Mouse (Mus musculus): Measurements from ENCODE around the gene Rpl34. TPM values are rescaled to one million over a fixed set of nuclear protein-coding genes. Genes with fewer than 3 reads are reported as not detected.

Gene Rpl34
- total RNA-seq, 4 experiments from 2014 or later: 314 to 367 (median 338) TPM

GRCm38 (mm10) chr3:130714775-130715568, 15.2 kb downstream of the Rpl34 start:
- DNase-seq (ENCODE audit: low spot score in 2 of 2): peak in 1 of 2 experiments; percentile 14

DNA sequence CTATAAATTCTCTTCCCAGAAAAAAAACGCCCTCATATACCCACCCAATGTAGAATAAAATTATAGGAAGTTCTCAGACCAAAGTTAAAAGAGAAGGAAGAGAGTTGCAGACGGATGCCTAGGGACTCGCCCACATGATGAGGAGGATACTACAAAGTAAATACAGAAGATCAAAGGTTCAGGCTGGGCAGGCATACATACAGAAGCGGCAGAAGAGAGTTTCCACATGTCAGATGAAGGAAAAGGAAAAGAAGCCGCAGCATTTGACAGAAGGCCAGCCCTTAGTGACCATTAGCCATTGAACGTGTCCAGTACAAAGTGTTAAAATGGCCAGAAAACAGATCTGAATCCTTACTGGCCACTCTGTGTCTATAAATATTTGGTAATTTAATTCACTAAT, 17.3 kb downstream of the Rpl34 start:
- no peak for DNase-seq (ENCODE audit: low spot score in 2 of 2)

GRCm38 (mm10) chr3:130710103-130710502, 20.1 kb downstream of the Rpl34 start:
- no peak for DNase-seq (ENCODE audit: low spot score in 2 of 2)

- DNase-seq (ENCODE audit: low spot score in 2 of 2): peak; percentile 93 to 94
Measured at GRCm38 (mm10) chr3:130708967-130709924, 21.0 kb downstream of the Rpl34 start, which contains the start of gene Ostc. Ostc (minus strand) TSS chr3:130709444.

DNA sequence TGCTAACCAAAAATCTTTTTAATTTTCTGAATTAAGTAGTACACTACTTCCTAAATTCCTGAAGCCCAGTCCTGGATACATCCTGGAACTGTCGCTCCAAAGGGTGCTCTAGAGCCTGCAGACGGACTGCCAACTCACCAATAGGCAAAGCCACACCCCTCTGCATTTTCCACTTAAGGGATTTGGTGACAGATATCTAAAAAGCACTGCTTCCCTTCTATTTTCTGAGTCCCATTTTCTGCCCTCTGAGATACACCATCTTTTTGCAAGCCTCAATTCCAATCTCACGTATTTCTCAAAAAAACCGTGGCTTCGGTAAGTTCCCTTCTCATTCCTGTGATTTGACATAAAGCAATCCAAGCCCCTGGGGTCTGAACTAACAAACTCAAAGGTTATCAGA, 21.7 kb downstream of the Rpl34 start:
- DNase-seq (ENCODE audit: low spot score in 2 of 2): no peak

GRCm38 (mm10) chr3:130702289-130702688, 27.9 kb downstream of the Rpl34 start:
- no peak for DNase-seq (ENCODE audit: low spot score in 2 of 2)

GRCm38 (mm10) chr3:130697622-130698021, 32.6 kb downstream of the Rpl34 start:
- DNase-seq (ENCODE audit: low spot score in 2 of 2): no peak

DNA sequence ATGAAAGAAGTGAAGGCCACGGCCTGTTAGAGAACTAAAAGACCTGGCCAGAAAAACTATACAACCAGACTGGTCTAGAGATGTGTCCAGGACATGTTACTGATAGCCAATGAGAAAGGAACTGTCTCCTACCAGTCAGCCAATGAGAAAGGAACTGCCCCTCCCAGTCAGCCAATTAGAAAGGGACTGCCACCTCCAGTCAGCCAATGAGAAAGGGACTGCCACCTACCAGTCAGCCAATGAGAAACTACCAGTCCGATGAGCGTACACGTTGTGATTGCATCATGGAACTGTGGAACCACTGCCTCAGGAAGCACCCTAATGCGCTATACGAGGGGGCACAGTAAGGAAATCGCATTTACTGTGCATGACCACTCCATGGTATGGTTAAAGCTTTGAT, 35.5 kb downstream of the Rpl34 start:
- no peak for DNase-seq (ENCODE audit: low spot score in 2 of 2)

DNA sequence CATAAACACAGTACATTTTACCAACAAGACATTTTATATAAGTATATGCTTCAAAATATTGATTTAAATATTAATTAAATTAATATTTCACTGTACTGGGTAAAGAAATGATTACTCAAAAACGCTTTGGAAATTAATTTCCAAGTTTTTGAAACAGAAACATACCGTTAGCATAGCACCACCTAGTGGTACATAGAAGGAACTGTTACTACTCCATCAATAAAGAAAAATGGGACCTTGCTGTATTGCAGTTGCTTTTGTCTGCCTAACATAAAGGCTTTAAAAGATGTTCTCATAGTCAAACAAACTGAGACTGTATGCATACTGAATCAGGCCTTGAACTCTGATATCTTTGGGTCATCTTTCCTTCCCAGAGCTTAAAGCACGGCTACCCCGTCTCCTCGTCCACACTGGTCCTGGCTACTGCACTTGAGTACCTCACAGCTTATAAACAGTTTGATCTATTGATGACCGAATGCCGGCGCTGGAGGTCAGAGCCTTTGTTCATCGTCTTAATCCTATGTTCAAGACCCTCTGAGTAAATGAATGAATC, 36.1 kb downstream of the Rpl34 start:
- no peak for DNase-seq (ENCODE audit: low spot score in 2 of 2)

DNA sequence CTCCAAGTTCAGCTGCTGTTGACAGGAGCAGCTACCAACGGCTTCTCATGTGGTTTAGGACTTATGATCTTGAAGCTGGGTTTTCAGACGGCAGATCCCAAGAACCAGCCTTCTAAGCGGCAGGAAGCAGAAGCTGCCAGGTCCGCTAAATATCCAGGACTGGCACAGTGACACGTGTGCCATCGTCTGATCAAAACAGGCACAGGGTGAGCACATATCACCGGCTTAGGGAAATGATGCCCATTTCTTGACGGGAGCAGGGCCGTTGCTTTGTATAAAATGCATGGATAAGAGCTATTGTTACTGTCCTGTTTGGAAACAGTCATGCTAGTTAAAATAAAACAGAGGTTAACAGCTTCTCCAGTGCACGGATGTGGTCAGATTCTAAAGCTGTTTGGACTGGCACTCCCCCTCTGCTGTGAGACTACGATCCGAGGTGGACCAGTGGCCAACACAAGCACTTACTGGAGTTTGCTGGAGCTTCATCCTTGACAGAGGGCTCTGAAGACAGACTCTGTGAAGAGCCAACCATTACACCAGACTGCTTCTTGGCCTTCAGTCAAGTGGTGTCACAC, 38.5 kb downstream of the Rpl34 start:
- DNase-seq (ENCODE audit: low spot score in 2 of 2): no peak

DNA sequence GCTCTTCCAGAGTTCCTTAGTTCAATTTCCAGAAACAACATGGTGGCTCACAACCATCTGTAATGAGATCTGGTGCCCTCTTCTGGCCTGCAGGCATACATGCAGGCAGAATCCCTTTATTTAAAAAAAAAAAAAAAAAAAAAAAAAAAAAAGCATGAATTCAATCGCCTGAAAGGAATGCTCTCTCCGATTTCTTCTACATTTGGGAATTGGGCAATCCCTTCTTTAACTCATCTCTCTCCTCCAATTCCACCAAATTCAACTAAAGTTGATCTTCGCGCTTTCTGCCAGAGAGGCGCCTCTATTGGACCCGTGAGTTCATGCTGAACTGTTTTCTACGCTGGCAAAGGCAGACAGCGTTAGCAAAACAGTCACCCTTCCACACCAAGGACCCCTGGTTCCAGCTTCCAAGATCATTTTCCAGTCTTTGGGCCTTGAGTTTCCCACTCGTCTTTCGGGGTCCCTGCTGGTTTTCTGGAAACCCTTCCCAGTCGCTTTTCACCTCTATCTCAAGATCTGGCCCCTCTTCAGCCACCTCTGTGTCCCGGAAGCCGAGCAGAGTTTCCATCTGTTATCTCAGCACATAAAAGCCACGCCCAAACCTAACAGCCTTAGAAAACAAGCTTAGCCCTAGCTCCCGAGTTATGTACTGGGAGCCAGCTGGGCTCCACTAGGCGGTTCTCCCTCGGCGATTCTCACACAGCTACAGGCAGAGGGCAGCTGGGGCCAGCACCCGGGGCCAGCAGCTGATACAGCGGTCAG, 39.2 kb downstream of the Rpl34 start:
- DNase-seq (ENCODE audit: low spot score in 2 of 2): peak; percentile 43 to 68

DNA sequence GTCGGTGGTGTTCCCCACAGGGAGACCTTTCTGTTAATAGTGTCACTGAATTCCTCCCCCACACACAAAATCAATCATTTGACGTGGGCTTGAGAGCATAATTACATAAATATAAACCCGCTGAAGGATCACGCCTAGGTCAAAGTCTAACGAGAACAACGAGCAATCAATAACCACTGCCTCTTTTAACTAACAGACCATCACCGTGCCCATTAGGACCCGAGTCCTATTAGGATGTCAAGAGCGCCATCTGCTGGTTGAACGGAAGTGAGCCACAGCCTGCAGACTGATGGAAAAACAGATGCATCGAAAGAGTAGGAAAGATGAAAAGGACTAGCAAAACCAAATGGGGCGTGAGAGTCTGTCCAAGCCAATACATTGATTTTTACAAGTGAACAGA, 40.6 kb downstream of the Rpl34 start:
- DNase-seq (ENCODE audit: low spot score in 2 of 2): peak; percentile 24 to 39

DNA sequence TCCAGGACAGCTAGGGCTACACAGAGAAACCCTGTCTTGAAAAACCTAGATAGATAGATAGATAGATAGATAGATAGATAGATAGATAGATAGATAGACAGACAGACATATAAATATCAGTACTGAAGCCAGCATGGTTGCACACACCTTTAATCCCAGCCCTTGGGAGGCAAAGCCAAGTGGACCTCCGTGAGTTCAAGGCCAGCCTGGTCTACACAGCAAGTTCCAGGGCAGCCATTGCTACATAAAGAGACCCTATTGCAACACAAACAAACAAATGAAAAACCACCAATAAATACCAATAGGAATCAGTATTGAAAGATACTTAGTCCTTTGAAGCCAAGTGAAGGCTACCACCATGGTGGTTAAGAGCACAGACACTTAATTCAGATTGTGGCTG, 43.1 kb downstream of the Rpl34 start:
- no peak for DNase-seq (ENCODE audit: low spot score in 2 of 2)

DNA sequence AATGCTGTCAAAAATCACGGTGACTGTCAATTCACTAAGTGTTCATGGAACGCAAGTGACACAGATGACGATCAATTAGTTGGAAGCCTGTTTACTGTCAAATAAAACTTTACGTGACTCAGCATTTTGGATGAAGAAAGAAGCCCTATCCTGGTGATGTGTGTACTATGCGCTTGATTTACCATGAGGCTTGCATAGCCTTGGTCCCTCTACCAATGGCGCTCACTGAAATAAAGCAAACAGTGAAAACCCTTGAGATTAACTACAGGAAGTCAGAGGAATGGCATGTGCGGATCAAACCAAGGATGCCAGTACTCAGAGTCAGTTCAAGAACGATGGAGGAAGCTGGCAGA, 45.2 kb downstream of the Rpl34 start:
- DNase-seq (ENCODE audit: low spot score in 2 of 2): no peak

DNA sequence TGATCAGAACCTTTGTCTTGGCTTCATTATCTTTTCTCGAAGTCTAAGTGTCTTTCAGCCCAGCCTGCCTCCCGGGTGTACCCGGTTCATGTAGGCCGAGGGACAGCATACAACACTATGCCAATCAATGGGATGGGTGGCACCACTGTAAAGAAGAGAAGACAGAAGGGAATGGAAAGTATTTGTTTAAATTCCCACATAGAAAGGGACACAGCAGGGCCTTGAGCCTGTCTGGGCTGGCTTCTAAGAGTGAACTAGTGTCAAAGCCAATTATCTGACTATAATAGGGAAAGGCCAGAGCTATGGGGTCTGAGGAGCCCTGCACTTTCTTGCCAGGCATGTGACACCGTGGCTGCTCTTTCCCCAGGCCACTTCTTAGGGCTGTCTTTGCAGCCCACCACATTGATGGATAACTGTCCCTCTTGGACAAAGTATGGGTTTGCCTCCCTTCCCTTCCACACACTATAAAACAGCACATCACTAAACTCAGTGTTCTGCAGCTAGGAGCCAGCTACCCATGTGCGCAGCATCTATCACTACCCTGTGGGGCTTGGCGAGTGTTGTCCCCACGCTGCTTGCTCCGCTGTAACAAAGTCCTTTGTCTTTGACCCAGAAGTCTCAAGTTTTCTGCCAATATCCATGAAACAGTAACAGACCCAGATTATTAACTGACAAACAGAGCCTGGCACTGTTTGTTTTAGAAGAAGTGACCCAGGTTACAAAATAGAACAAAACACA, 45.8 kb downstream of the Rpl34 start:
- DNase-seq (ENCODE audit: low spot score in 2 of 2): no peak

GRCm38 (mm10) chr3:130683836-130684235, 46.4 kb downstream of the Rpl34 start:
- DNase-seq (ENCODE audit: low spot score in 2 of 2): no peak

GRCm38 (mm10) chr3:130682183-130682582, 48.0 kb downstream of the Rpl34 start:
- DNase-seq (ENCODE audit: low spot score in 2 of 2): no peak

DNA sequence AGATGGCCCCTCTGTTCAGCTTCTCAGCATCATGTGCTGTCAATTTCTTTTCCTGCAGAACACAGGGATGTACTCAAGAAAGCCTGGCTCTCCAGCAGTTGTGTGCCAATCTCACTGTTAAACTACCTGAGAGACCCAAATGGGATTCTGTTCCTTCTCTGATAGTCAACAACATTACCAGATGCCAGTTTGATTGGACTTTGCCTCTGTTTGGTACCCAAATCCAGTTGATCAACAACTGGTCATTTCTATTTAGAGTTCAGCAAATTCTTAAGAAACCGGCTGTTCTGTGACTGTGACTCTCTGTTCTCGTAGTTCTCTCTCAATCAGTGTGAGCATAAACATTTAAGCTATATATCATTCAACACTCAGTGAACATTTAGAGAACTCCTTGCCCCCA, 49.0 kb downstream of the Rpl34 start:
- DNase-seq (ENCODE audit: low spot score in 2 of 2): no peak

DNA sequence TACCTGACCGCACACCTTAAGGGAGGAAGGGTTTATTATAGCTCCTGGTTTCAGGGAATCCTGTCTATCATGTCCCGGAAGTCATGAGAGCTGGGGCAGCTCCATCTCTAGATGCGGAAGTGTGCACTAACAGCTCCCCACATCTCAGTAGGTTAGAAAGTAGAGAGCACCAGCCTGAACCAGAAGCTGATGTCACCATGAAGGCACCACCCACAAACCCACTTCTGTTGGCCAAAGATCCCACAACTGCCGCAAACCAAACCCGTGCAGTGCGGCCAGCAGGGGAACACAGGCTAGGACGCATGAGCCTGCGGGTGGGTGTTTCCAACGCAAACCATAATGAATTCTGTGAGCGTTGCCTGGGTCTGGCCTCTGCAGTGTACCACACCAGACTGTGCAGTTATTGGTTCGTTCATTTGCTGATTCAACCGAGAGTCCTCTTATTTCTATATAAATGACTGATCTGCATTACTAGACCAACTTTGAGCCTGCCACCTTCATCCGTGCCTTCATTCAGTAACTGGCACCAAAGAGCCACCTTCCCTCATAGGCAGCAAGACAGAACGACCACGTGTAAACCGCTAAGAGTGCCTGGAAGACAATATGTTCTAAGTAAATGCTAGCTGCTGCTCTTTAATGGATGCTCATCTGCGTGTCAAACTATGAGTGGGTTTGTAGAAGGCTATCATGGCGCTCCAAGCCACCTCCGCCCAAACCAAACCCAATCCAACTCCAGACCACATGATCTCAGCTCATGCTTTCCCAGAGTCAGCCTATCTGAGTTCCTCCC, 52.3 kb downstream of the Rpl34 start:
- no peak for DNase-seq (ENCODE audit: low spot score in 2 of 2)
